Mouse (Mus musculus) heart, embryonic 15.5 days (tissue): ENCODE results near the gene Art5. TPM values are rescaled to one million over a fixed set of nuclear protein-coding genes. Genes with fewer than 3 reads are reported as not detected.

ENCODE experiments used
- ATAC-seq: fragments of 200-750 bp; cut with Nextera tagmentation; replicated peaks from 2 replicates; pipeline ENCODE4 v1.8.0; 2017; ENCODE audit warnings: low read depth, moderate TSS enrichment; ENCODE audit not compliant: insufficient number of reproducible peaks, insufficient read depth, low FRiP score
- H3K27ac ChIP-seq: fragments of 300-500 bp; sonication (generic); 2 replicates; pipeline ENCODE4 v1.5.1; 2015; ENCODE audit warnings: mild to moderate bottlenecking, inconsistent platforms
- H3K27me3 ChIP-seq: fragments of 300-500 bp; sonication (generic); 2 replicates; pipeline ENCODE4 v1.6.1; 2015; ENCODE audit warnings: inconsistent platforms
- H3K36me3 ChIP-seq: fragments of 300-500 bp; sonication (generic); 2 replicates; pipeline ENCODE4 v1.6.1; 2015; ENCODE audit warnings: mild to moderate bottlenecking, inconsistent platforms
- H3K4me1 ChIP-seq: fragments of 300-500 bp; sonication (generic); replicated peaks from 2 replicates; pipeline ENCODE4 v1.6.1; 2015; ENCODE audit warnings: inconsistent platforms
- H3K4me2 ChIP-seq: fragments of 300-500 bp; sonication (generic); 2 replicates; pipeline ENCODE4 v1.6.1; 2015; ENCODE audit warnings: inconsistent platforms, mild to moderate bottlenecking, moderate library complexity
- H3K4me3 ChIP-seq: fragments of 300-500 bp; sonication (generic); 2 replicates; pipeline ENCODE4 v1.5.1; 2015; ENCODE audit warnings: mild to moderate bottlenecking, inconsistent platforms
- H3K9ac ChIP-seq: fragments of 300-500 bp; sonication (generic); 2 replicates; pipeline ENCODE4 v1.6.1; 2015; ENCODE audit warnings: mild to moderate bottlenecking, inconsistent platforms
- H3K9me3 ChIP-seq: fragments of 300-500 bp; sonication (generic); replicated peaks from 2 replicates; pipeline ENCODE4 v1.6.1; 2016; ENCODE audit warnings: inconsistent platforms
- WGBS: fragments of 180-500 bp; shearing (Covaris S2); methylation state at CpG from one replicate; pipeline ENCODE4 v1.1.7; 2015; ENCODE audit warnings: mixed read lengths; 5-methylcytosine and 5-hydroxymethylcytosine counted together
- polyA plus RNA-seq: library from polyadenylated mRNA; unstranded; fragments of >200 nt; fragmentation: Nextera tagmentation; extraction: Ambion mirVana; gene quantifications from 2 replicates; pipeline ENCODE4 v1.2.1, GENCODE M21; 2015

Gene Art5
- polyA plus RNA-seq: 0.98 and 1.1 TPM in 2 replicates

- ATAC-seq: no peak
- H3K9ac ChIP-seq: no peak within 1 kb of the TSS
- no peak within 1 kb of the TSS for H3K27ac ChIP-seq
- H3K36me3 ChIP-seq: no peaks in the 10 kb centered on the region
- H3K27me3 ChIP-seq: no peaks in the 10 kb centered on the region
- H3K4me2 ChIP-seq: no peak within 1 kb of the TSS
- H3K4me3 ChIP-seq: no peak within 1 kb of the TSS
- no peaks in the 10 kb centered on the region for H3K9me3 ChIP-seq
- WGBS: 76% methylated on average over 7 of the region's 7 CpGs
- H3K4me1 ChIP-seq: peaks cover 11% of the 10 kb centered on the region
These were observed at the start of gene Art5 for GRCm38 (mm10) chr7:102109171-102109570. Gene Art5 (minus strand): TSS chr7:102109489.

DNA sequence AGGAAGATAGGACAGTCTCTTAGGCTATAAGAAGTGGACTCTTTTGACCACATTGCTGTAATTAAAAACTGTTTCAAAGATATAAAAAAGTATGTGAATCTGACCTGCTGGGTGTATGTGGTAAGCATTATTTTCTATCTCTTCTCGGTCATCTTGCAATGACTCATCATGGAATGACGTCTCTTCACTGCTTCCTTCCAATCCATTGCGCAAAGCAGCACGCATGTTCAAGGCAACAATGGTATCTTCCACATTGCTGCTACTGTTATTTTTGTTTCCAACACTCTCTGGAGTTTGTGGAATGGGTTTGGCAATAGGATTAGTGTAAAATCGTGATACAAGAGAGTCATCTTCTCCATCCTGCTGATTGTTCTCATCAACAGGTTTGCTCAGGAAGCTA, 44.4 kb upstream of the Art5 start:
- WGBS: 83% methylated on average over 5 of the region's 5 CpGs
- Histone ChIP-seq H3K9me3 (no peaks in the 10 kb centered on the region), H3K4me1 (no peaks in the 10 kb centered on the region), H3K36me3 (peaks cover 57% of the 10 kb centered on the region), H3K27ac (no peak overlapping the region), H3K4me2 (no peak overlapping the region), H3K9ac (no peak overlapping the region), H3K4me3 (no peak overlapping the region), H3K27me3 (no peaks in the 10 kb centered on the region)
- no peak for ATAC-seq

DNA sequence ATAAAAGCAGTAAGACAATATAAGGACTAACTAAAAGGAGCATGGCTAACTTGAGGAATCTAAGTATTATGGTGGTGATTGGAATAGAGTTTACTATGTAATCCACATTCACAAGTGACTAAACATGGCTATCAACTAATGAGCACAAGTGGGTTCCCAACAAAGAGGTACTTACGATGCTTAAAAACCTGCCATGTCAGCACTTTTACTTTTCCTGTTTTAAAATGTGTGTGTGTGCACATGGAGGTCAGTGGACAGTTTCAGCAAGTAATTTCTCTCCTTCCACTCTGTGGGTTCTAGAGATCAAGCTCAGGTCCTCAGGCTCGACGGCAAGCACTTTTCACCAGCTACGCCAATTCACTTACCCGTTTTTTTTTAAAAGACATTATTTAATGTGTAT, 28.6 kb upstream of the Art5 start:
- ATAC-seq: no peak
- Histone ChIP-seq H3K9me3 (no peaks in the 10 kb centered on the region), H3K9ac (no peak overlapping the region), H3K4me3 (no peak overlapping the region), H3K27me3 (no peaks in the 10 kb centered on the region), H3K4me1 (no peaks in the 10 kb centered on the region), H3K36me3 (peaks cover 79% of the 10 kb centered on the region), H3K4me2 (no peak overlapping the region), H3K27ac (no peak overlapping the region)
- WGBS: 96% methylated on average over 5 of the region's 5 CpGs

GRCm38 (mm10) chr7:102137464-102137863, 28.2 kb upstream of the Art5 start:
- Histone ChIP-seq H3K27me3 (no peaks in the 10 kb centered on the region), H3K4me3 (no peak overlapping the region), H3K36me3 (peaks cover 82% of the 10 kb centered on the region), H3K4me1 (no peaks in the 10 kb centered on the region), H3K27ac (no peak overlapping the region), H3K4me2 (no peak overlapping the region), H3K9me3 (no peaks in the 10 kb centered on the region), H3K9ac (no peak overlapping the region)
- 76% methylated on average over 1 of the region's 1 CpGs for WGBS
- ATAC-seq: no peak

DNA sequence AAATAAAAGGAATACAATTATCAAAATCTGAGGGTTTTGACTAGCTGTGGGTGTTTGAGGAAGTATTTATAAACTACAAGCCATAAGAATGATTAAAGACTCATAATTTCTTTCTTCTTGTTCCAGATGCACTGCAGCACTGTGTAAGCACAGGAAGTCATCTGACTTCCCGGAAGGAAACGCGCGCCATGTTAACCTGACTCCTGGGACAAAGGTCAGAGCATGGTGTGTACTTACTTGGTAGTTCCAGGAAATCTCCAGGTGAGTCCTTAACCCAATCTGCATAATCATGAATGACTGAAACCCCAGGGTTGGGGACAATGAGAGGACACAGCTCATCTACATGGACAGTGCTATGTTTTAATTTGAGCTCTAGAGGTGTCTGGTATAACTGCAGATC, 23.1 kb upstream of the Art5 start:
- H3K9ac ChIP-seq: no peak overlapping the region
- 84% methylated on average over 4 of the region's 4 CpGs for WGBS
- H3K36me3 ChIP-seq: peaks cover 84% of the 10 kb centered on the region
- H3K27ac ChIP-seq: no peak overlapping the region
- no peak overlapping the region for H3K4me2 ChIP-seq
- no peaks in the 10 kb centered on the region for H3K27me3 ChIP-seq
- no peak for ATAC-seq
- no peak overlapping the region for H3K4me3 ChIP-seq
- no peaks in the 10 kb centered on the region for H3K9me3 ChIP-seq
- no peaks in the 10 kb centered on the region for H3K4me1 ChIP-seq

DNA sequence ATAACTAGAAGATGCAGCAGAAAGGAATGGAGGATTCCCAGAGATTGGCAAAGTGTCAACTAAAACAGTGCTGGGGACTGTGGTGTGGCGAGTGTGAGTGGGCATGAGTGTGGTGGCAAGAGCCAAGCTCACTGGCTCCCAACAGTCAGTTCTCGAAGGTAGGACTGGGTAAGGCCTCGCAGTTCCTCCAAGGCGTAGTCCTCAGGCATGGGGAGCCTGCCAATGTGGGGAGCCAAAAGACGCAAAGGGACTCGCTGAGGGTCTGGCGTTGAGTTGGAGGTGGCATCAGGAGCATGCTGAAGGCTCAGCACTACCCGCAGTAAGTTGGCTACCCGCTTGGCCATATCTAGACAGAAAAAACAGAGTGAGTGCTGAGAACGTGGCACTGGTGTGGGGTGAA, 11.0 kb upstream of the Art5 start:
- H3K4me2 ChIP-seq: no peak overlapping the region
- no peaks in the 10 kb centered on the region for H3K27me3 ChIP-seq
- no peak overlapping the region for H3K27ac ChIP-seq
- no peak overlapping the region for H3K4me3 ChIP-seq
- peaks cover 67% of the 10 kb centered on the region for H3K36me3 ChIP-seq
- no peak overlapping the region for H3K9ac ChIP-seq
- ATAC-seq: no peak
- H3K9me3 ChIP-seq: no peaks in the 10 kb centered on the region
- WGBS: 93% methylated on average over 10 of the region's 10 CpGs
- H3K4me1 ChIP-seq: no peaks in the 10 kb centered on the region

DNA sequence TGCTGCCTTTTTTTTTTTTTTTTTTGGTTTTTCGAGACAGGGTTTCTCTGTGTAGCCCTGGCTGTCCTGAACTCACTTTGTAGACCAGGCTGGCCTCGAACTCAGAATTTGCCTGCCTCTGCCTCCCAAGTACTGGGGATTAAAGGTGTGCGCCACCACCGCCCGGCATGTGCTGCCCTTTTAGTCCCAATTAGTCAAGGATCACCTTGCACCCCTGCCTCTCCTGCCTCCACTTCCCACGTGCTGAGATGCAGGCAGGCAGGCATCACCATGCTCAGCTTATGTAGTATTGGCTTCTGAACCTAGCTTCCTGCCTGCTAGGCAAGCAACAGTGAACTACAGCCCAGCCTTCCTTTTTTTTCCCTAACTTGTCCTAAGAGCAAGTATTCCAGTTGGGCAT, 8.1 kb upstream of the Art5 start:
- no peak for ATAC-seq
- Histone ChIP-seq H3K9ac (no peak overlapping the region), H3K4me2 (no peak overlapping the region), H3K27ac (no peak overlapping the region), H3K27me3 (no peaks in the 10 kb centered on the region), H3K9me3 (no peaks in the 10 kb centered on the region), H3K4me3 (no peak overlapping the region), H3K4me1 (no peaks in the 10 kb centered on the region), H3K36me3 (peaks cover 38% of the 10 kb centered on the region)
- WGBS: 70% methylated on average over 6 of the region's 6 CpGs

- Histone ChIP-seq H3K36me3 (peaks cover 32% of the 10 kb centered on the region), H3K4me2 (no peak within 1 kb of the TSS), H3K27ac (no peak within 1 kb of the TSS), H3K4me3 (no peak within 1 kb of the TSS), H3K9ac (no peak within 1 kb of the TSS), H3K27me3 (no peaks in the 10 kb centered on the region), H3K9me3 (no peaks in the 10 kb centered on the region), H3K4me1 (no peaks in the 10 kb centered on the region)
- 38% methylated on average over 7 of the region's 7 CpGs for WGBS
- ATAC-seq: no peak
These were observed 7.5 kb upstream of the Art5 start, which contains the start of gene Chrna10 for GRCm38 (mm10) chr7:102116579-102117331. Gene Chrna10 (minus strand): TSS chr7:102116828.

DNA sequence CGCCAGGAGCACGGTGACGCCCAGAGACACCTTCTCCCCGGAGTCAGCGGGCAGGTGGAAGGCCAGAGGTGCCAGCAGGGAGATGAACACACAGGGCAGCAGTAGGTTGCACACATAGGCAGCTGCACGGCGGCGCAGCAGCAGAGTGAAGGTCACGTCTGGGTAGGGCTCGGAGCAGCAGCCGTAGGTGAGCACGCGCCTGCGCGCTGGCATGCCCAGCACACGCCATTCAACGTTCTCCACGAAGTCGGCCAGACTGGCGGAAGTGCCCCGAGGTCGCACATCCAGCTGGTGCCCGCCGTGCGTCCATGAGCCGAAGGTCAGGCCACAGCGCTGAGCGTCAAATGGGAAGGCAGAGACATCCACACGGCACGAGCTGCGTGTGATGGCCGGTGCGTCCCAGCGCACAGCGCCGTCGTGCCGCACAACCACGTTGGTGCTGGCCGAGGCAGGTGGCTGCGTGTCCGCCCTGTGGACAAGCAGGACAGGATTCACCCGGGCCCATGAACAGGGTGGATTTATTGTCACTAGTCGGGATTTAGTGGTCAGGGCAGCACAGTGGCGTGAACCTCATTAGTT, 4.0 kb upstream of the Art5 start:
- no peak overlapping the region for H3K4me2 ChIP-seq
- H3K27me3 ChIP-seq: no peaks in the 10 kb centered on the region
- no peaks in the 10 kb centered on the region for H3K4me1 ChIP-seq
- WGBS: 65% methylated on average over 45 of the region's 45 CpGs
- H3K9ac ChIP-seq: no peak overlapping the region
- H3K4me3 ChIP-seq: no peak overlapping the region
- no peak overlapping the region for H3K27ac ChIP-seq
- no peaks in the 10 kb centered on the region for H3K36me3 ChIP-seq
- no peaks in the 10 kb centered on the region for H3K9me3 ChIP-seq
- ATAC-seq: no peak

DNA sequence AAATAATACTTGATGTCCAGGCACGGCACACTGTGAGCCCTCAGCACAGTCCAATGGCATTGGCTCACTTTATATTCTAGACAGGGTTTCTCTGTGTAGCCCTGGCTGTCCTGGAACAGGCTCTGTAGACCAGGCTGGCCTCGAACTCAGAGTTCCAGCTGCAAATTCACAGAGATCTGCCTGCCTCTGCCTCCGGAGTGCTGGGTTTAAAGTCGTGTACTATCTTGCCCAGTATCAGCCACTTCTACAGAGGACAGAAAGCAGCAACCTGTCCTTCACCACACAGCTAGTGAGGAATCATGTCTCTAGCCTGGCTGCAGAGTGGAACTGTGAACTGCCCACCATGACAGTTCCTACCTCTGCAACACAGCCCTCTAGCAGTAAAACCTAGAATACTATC, 457 bp upstream of the Art5 start:
- Histone ChIP-seq H3K4me2 (no peak overlapping the region), H3K9ac (no peak overlapping the region), H3K27me3 (no peaks in the 10 kb centered on the region), H3K4me3 (no peak overlapping the region), H3K36me3 (no peaks in the 10 kb centered on the region), H3K27ac (no peak overlapping the region), H3K4me1 (peaks cover 11% of the 10 kb centered on the region), H3K9me3 (no peaks in the 10 kb centered on the region)
- 89% methylated on average over 4 of the region's 4 CpGs for WGBS
- ATAC-seq: no peak

DNA sequence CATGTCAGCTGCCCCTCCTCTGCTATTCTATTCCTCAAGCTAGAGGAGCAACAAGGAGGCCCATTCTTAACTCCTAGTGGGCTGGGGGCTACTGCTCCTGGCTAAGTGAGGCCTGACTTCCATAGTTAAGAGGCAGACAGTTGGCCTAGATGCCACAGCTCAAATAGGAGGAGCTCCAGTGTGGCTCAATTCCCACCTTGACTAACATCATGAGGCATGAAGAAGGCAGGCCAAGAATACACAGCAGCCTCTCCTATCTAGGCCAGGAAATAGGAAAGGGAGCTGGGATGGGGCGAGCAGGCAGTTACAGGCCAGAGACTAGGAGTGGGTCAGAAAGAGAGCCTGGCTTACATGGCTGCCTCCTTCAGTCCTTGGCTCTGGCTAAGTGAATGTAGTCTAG, 1.1 kb downstream of the Art5 start:
- WGBS: 79% methylated on average over 1 of the region's 1 CpGs
- no peaks in the 10 kb centered on the region for H3K36me3 ChIP-seq
- H3K4me2 ChIP-seq: no peak overlapping the region
- H3K27ac ChIP-seq: no peak overlapping the region
- no peak overlapping the region for H3K9ac ChIP-seq
- H3K4me3 ChIP-seq: no peak overlapping the region
- ATAC-seq: no peak
- H3K9me3 ChIP-seq: no peaks in the 10 kb centered on the region
- no peaks in the 10 kb centered on the region for H3K27me3 ChIP-seq
- H3K4me1 ChIP-seq: peaks cover 15% of the 10 kb centered on the region

DNA sequence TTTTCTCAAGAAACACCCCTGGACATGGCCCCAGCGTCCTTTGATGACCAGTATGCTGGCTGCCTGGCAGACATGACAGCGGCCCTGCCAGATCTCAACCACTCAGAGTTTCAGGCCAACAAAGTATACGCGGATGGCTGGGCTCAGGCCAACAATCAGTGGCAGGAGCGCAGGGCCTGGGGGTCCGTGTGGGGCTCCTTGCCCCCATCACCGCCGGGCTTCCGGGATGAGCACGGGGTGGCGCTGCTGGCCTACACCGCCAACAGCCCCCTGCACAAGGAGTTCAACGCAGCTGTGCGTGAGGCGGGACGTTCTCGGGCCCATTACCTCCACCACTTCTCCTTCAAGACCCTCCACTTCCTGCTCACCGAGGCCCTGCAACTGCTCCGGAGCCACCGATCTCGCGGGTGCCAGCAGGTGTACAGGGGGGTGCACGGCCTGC, 2.6 kb downstream of the Art5 start:
- peaks cover 24% of the 10 kb centered on the region for H3K4me1 ChIP-seq
- no peaks in the 10 kb centered on the region for H3K36me3 ChIP-seq
- no peak overlapping the region for H3K27ac ChIP-seq
- peak overlapping the region; percentile 80 for H3K4me2 ChIP-seq
- H3K9me3 ChIP-seq: no peaks in the 10 kb centered on the region
- peak overlapping the region; percentile 42 for H3K9ac ChIP-seq
- no peaks in the 10 kb centered on the region for H3K27me3 ChIP-seq
- WGBS: 3% methylated on average over 23 of the region's 23 CpGs
- ATAC-seq: no peak; the same call in 1 of the 2 replicates
- peak overlapping the region; percentile 46 for H3K4me3 ChIP-seq
